Mouse (Mus musculus): ENCODE measurements around the gene Hsbp1.
"Not testable (repeated sequence)": the region's sequence is repeated elsewhere in the genome, so short reads cannot be mapped to it uniquely, and the experiment has no call there.

The Hsbp1 gene

GRCm38 (mm10) chr8:119344190-119344856 lies at the start of gene Hsbp1:
Hsbp1 (plus strand) TSS chr8:119344488.
- peak; percentile 98 for DNase-seq (ENCODE audit: low spot score)

GRCm38 (mm10) chr8:119295477-119295876 lies 48.8 kb upstream of the Hsbp1 start:
- peak; percentile 47 for DNase-seq (ENCODE audit: low spot score)

GRCm38 (mm10) chr8:119297752-119298151 lies 46.5 kb upstream of the Hsbp1 start:
- peak; percentile 51 for DNase-seq (ENCODE audit: low spot score)

GRCm38 (mm10) chr8:119300335-119300734 lies 44.0 kb upstream of the Hsbp1 start:
- DNase-seq (ENCODE audit: low spot score) = no peak

GRCm38 (mm10) chr8:119304196-119304595 lies 40.1 kb upstream of the Hsbp1 start:
- no peak for DNase-seq (ENCODE audit: low spot score)

- no peak for DNase-seq (ENCODE audit: low spot score)
Measured at GRCm38 (mm10) chr8:119311412-119311811, 32.9 kb upstream of the Hsbp1 start.

- DNase-seq (ENCODE audit: low spot score) = no peak
Measured at GRCm38 (mm10) chr8:119323215-119323614, 21.1 kb upstream of the Hsbp1 start.

- DNase-seq (ENCODE audit: low spot score) = no peak
Measured at GRCm38 (mm10) chr8:119339546-119339945, 4.7 kb upstream of the Hsbp1 start.

GRCm38 (mm10) chr8:119343606-119344005 lies 682 bp upstream of the Hsbp1 start:
- DNase-seq (ENCODE audit: low spot score) = no peak

- DNase-seq (ENCODE audit: low spot score) = no peak
Measured at GRCm38 (mm10) chr8:119345029-119345682, 868 bp downstream of the Hsbp1 start.

GRCm38 (mm10) chr8:119345683-119346075 lies 1.4 kb downstream of the Hsbp1 start:
- DNase-seq (ENCODE audit: low spot score) = no peak

GRCm38 (mm10) chr8:119351647-119352046 lies 7.4 kb downstream of the Hsbp1 start:
- DNase-seq (ENCODE audit: low spot score) = no peak

- no peak for DNase-seq (ENCODE audit: low spot score)
Measured at GRCm38 (mm10) chr8:119352977-119353658, 8.8 kb downstream of the Hsbp1 start.

GRCm38 (mm10) chr8:119353659-119354023 lies 9.4 kb downstream of the Hsbp1 start:
- DNase-seq (ENCODE audit: low spot score) = no peak

GRCm38 (mm10) chr8:119356631-119357030 lies 12.3 kb downstream of the Hsbp1 start:
- not testable (repeated sequence) for DNase-seq (ENCODE audit: low spot score)

GRCm38 (mm10) chr8:119358175-119358574 lies 13.9 kb downstream of the Hsbp1 start:
- DNase-seq (ENCODE audit: low spot score) = no peak

- peak; percentile 86 for DNase-seq (ENCODE audit: low spot score)
Measured at GRCm38 (mm10) chr8:119358836-119359235, 14.5 kb downstream of the Hsbp1 start.

GRCm38 (mm10) chr8:119360686-119361295 lies 16.5 kb downstream of the Hsbp1 start:
- no peak for DNase-seq (ENCODE audit: low spot score)

GRCm38 (mm10) chr8:119374716-119375115 lies 30.4 kb downstream of the Hsbp1 start:
- not testable (repeated sequence) for DNase-seq (ENCODE audit: low spot score)

GRCm38 (mm10) chr8:119378476-119378875 lies 34.2 kb downstream of the Hsbp1 start:
- no peak for DNase-seq (ENCODE audit: low spot score)

- no peak for DNase-seq (ENCODE audit: low spot score)
Measured at GRCm38 (mm10) chr8:119380619-119381018, 36.3 kb downstream of the Hsbp1 start.

- peak; percentile 81 for DNase-seq (ENCODE audit: low spot score)
Measured at GRCm38 (mm10) chr8:119384478-119384877, 40.2 kb downstream of the Hsbp1 start.

- DNase-seq (ENCODE audit: low spot score) = no peak
Measured at GRCm38 (mm10) chr8:119385854-119386253, 41.6 kb downstream of the Hsbp1 start.

Measured in testis, postnatal 10 days (tissue).